Mouse (Mus musculus) kidney, adult 8-10 months (tissue): Measurements from ENCODE around the gene Iqgap2.

Experiments
- DNase-seq, 2 experiments: peaks; one replicate each; pipeline ENCODE4 v3.0.0; 2022

Gene Iqgap2

DNA sequence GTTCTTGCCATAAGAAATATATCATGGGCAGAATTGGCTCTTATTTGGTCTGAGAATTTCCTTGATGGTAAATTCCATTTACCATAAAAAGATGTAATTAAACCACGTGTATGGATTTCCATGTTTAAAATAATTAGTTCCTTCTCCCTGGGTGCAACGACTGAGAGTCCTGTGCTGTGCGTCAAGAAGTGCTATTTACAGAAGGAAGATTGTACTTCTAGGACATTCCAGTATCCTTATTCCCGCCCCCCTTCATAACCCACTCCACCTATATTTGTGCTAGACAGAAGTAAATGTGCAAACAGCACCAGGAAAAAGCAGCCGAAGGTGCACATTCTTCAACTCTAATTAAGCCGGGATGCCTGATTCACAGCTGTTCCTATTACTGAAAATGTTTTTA is 65.5 kb downstream of the Iqgap2 start:
- DNase-seq = no peak

DNA sequence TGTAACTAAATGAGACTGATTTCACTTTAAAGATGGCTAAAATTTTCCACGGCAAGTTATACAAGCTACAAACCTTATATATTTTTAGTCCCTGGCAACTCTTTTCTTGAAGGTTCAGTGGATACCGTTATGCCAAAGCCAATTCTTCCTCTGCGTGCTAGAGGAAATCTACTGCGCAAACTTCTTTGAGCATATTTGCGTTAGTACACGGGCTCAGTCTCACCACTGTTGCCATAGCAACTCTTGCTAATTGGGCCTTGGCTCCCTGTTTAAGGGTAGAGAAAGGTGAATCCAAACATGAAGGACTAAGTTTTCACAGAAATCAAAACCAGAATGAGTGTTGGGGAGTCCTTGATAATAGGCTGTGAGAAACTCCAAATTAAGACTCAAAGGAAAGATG is 68.8 kb downstream of the Iqgap2 start:
- no peak for DNase-seq

- DNase-seq = no peak
Measured at GRCm38 (mm10) chr13:95820071-95820470, 71.7 kb downstream of the Iqgap2 start.

DNA sequence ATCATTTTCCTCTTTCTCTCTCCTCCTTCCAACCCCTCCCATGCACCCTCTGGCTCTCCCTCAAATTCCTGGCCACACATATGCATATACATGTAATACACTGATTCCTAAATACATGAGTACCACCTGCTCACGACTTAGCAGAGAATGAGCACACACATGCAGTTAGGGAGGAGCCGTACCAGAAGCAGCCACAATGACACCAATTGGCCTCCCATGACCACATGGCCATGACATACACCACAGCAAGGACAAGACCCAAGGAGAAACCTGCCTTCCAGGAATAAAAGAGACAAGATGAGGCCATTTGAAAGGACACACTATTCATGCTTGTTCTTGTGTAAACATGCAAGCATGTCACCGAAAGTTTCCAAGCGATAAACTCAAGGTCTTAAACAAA is 72.8 kb downstream of the Iqgap2 start:
- no peak for DNase-seq

GRCm38 (mm10) chr13:95813643-95814042 is 78.1 kb downstream of the Iqgap2 start:
- DNase-seq = no peak

GRCm38 (mm10) chr13:95810796-95811195 is 80.9 kb downstream of the Iqgap2 start:
- DNase-seq = no peak

DNA sequence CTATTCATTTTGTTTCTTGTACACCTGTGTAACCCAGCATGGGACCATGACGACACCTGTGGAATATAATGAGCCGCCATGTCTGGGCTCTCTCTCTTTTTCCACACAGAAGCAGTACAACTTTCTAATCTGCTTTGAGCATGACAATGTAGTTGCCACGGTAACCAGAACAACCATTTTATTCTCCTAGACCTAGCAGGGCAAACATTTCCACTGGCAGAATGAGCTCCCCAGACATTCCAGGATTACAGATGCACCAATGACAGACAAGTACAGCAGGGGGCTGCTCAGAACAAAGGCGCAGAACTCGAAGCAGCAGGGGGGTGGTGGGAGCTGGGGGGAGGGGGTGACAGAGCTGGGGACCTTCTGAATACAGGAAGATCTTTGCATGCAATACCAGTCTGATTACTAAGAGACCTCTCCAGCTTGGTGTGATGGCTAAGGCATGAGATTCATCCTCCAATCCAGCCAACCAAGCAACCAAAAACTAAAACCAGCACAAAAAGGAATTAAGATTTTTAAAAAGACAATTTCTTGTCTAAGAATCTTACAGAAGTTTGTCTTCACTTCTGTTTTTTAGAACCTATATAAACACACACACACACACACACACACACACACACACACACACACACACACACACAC is 84.5 kb downstream of the Iqgap2 start:
- DNase-seq = no peak

DNA sequence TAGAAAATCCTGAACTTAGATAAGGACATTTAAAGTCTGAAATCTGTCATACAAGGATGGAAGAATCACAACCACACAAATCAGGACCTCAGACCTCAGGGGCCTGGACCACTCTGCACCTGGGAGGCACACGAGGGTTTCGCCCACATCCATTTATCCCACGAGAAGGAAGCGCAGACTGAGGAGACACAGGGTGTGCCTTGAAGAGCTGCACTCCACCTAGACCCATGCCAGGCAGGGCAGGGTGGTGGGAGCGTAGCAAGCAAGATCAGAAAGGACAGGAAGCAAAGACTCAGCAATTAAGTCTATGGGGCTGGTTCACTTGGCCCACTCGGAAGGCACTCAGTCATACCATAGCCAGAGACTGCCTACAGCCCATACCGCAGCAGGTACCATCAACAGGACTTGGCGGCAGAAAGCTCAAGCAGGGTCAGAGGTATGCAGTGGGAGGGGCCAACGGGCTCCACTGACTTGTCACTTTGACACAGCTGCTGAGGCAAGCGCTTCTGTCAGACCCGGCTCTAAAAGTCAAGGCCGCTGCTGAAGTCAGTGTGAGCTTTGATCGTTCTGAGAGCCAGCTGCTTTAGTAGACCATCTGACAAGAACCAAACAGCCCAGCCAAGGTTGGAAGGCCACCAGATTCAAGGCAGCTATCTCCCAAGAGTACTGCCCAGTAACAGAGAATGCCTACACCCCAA is 86.1 kb downstream of the Iqgap2 start:
- peak; percentile 68 to 77 for DNase-seq

GRCm38 (mm10) chr13:95804113-95804512 is 87.6 kb downstream of the Iqgap2 start:
- no peak for DNase-seq

GRCm38 (mm10) chr13:95800925-95801324 is 90.8 kb downstream of the Iqgap2 start:
- DNase-seq = no peak

DNA sequence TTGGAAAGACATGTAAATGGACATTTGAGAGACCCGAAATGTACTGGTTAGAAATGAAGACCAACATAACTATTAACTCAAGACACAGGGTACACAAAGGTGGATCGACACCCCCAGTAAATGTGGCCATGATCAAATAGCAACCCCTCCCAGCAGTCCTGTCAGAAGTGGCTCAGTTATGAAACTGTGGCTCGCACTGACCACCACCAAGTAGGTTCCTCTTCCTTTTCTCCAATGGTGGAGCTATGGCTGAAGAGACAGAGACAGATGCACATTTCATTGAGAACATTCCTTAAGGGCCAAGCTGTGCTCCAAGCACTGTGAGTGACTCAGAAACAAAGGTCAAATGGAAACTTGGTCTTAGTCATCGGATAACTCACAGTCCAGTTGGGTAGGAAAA is 92.4 kb downstream of the Iqgap2 start:
- no peak for DNase-seq

- no peak for DNase-seq
Measured at GRCm38 (mm10) chr13:95798721-95799120, 93.0 kb downstream of the Iqgap2 start.

- DNase-seq = no peak
Measured at GRCm38 (mm10) chr13:95797530-95797929, 94.2 kb downstream of the Iqgap2 start.

GRCm38 (mm10) chr13:95794346-95794745 is 97.4 kb downstream of the Iqgap2 start:
- DNase-seq = no peak

- no peak for DNase-seq
Measured at GRCm38 (mm10) chr13:95790883-95791282, 100.8 kb downstream of the Iqgap2 start.

DNA sequence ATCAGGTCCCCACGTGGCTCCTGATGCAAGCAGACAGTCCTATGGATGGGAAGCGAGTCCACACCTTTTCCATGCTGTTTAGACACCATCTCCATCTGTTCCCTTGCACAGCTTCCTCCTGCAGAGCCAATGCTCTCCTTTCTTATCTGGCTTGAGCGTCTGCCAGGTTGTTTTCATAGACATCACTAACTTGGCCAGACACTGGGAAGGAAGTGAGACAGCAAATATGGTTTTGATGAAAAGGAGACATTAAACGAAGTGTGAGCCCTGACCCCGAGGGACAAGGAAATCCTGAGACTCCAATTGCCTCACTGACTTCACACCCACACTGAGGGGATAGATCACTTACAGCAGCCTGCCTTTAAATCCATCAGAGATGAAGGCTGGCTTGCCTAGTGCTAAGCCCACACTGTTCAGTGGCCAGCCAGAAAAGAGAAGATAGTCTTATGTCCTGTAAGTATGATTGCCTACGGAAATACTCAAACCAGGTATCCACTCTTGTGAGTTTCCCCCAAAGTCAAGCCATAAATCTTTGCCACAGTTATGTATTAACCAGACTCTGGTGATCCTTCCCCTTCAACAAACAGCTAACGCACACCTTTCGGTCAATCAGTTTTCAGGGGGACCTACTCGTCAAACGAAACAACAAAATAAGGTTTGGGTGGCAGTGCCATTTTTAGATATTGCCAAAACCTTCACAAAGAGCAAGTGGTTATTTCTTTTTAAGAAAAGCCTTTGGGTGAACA is 102.9 kb downstream of the Iqgap2 start:
- peak in 1 of 2 experiments; percentile 17 for DNase-seq

GRCm38 (mm10) chr13:95782969-95783332 is 108.8 kb downstream of the Iqgap2 start:
- no peak for DNase-seq

GRCm38 (mm10) chr13:95782311-95782968 is 109.3 kb downstream of the Iqgap2 start:
- DNase-seq = no peak

DNA sequence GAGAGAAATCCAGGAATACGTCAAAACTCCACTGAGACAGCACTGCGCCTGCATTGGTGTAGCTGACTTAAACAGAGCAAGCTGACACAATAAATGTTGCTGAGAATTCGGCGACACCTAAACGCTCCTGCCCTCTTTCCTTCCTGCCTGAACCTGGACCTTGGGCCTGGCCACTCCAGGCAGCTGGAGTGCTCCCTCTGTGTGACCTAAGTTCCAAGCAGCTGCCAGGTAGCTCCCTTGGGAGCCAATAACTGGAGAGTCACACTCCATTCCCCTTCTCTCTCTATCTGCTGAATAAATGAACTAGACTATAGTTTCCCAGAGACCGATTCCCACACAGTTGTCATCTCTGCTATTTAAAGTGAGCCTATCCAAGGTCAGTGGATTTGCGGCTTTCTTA is 111.7 kb downstream of the Iqgap2 start:
- DNase-seq = peak in 1 of 2 experiments; percentile 13

DNA sequence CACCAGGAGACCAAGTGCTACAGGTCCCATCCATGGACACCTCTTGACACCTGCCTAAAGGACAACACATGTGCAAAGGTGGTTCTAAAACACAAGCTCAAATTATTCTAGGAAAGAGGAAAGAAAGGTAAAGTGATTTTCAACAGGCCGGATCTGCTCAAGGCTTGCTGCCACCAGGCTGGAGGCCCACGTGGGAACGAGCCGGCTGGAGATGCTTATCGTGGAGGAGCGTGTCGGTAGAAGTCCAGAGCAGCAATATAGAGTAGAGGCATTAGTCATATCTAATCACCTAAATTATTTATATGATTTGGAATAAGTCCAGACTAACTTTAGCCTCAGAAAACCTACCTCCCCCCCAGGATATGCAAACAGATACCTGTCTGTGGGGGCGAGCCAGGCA is 112.5 kb downstream of the Iqgap2 start:
- DNase-seq = no peak

- DNase-seq = no peak
Measured at GRCm38 (mm10) chr13:95778761-95779161, 113.0 kb downstream of the Iqgap2 start.

GRCm38 (mm10) chr13:95777651-95778391 is 113.9 kb downstream of the Iqgap2 start:
- no peak for DNase-seq

DNA sequence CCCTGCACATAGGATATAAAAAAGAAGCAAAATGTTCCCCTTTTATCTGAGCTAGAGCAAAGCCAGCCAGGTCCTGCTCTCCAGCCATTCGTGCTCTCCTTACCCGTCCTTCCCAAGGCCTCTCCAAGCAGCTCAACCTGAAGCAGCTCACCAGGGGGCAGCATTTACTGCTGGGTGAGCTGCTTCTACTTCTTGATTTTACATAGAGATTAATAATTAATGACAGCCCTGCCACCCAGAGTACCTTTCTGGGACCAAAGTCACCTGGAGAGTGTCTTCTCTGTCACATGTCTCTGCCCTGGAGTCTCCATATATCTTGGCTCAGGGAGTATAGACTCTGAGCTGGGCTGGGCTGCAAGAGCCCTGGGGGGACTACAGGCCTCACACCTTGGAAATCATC is 114.5 kb downstream of the Iqgap2 start:
- peak; percentile 83 to 85 for DNase-seq
